Mouse (Mus musculus) heart, adult 18-20 months (tissue): ENCODE measurements at regions not wholly inside any gene's neighbourhood (a gene's known extent, or its start where the extent isn't known, plus 50 kb on each side); places are given as distances from the start of the nearest gene placed in this dataset.

Experiments used
- DNase-seq, 2 experiments: peaks; one replicate each; pipeline ENCODE4 v3.0.0; 2021 to 2022; ENCODE audit warnings: mixed read lengths in 1 of 2

GRCm38 (mm10) chrX:161426625-161427024 lies 139.4 kb downstream of the Gm15262 start:
- no peak for DNase-seq

DNA sequence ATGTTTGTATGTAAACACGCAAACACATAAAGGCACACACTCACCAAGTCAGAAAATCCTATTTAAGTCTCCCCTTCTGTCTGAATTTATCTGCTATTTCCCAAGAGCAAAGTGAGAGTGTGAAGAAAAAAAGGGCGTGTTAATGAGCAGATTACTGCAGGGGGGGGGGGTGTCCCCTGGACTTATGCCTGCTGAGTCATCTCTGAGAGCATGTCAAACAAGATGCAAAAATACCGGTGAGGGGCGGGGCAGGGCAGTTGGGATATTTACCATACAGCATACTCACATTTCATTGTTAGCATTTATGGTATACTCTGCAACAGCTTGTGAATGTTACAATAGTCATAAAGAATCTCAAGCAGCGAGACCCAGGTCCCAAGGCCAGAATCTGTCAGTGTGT lies 140.8 kb downstream of the Gm15262 start:
- no peak for DNase-seq

DNA sequence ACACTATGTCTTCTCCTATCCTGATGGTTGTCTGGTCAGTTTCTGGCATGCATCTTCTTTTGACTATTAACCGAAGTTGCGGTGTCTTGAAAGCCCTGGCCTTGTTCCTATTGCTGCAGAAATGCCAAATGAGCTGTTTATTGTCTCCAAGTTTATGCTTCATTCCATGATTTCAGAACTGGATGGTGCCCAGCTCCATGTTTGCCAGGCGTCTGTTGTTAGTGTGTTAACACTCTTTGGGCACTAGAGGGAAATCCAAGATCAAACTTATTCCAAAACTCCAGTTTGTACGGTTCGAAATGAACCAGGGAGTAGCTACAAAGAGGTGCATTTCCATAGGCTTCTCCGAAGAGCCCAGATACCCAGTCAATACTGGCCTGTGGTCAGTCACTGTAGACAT lies 148.1 kb downstream of the Gm15262 start:
- DNase-seq, result peak in 1 of 2 experiments; percentile 7
